Mouse (Mus musculus) ES-Bruce4 (cell line): ENCODE measurements around the gene Slc13a3. TPM values are rescaled to one million over a fixed set of nuclear protein-coding genes. Genes with fewer than 3 reads are reported as not detected.

Experiments
- H3K27ac ChIP-seq: 2 replicates; pipeline ENCODE4 v1.5.1; 2012; ENCODE audit warnings: low read length, inconsistent platforms; ENCODE audit not compliant: insufficient read depth
- H3K27me3 ChIP-seq: 2 replicates; pipeline ENCODE4 v1.6.1; 2012; ENCODE audit warnings: mild to moderate bottlenecking, low read length, inconsistent platforms; ENCODE audit not compliant: control insufficient read depth, poor library complexity, insufficient read depth, severe bottlenecking
- H3K36me3 ChIP-seq: 2 replicates; pipeline ENCODE4 v1.6.1; 2012; ENCODE audit warnings: inconsistent platforms, mild to moderate bottlenecking, low read length, moderate library complexity; ENCODE audit not compliant: control insufficient read depth, poor library complexity, insufficient read depth, severe bottlenecking
- H3K4me1 ChIP-seq: one replicate; pipeline ENCODE4 v1.8.1; 2011; ENCODE audit warnings: low read length; ENCODE audit not compliant: control insufficient read depth, insufficient read depth
- H3K4me3 ChIP-seq: 2 replicates; pipeline ENCODE4 v1.5.1; 2011; ENCODE audit warnings: low read depth, mild to moderate bottlenecking, low read length
- H3K9ac ChIP-seq: 2 replicates; pipeline ENCODE4 v1.6.1; 2012; ENCODE audit warnings: low read depth, mild to moderate bottlenecking, inconsistent platforms; ENCODE audit not compliant: poor library complexity, severe bottlenecking
- H3K9me3 ChIP-seq: replicated peaks from 2 replicates; pipeline ENCODE4 v1.6.1; 2012; ENCODE audit warnings: mild to moderate bottlenecking, low read length, inconsistent platforms; ENCODE audit not compliant: control insufficient read depth, poor library complexity, insufficient read depth, severe bottlenecking
- CTCF ChIP-seq: IDR thresholded peaks from one replicate; pipeline ENCODE4 v1.8.1; 2011; ENCODE audit warnings: low read depth, low read length
- EP300 ChIP-seq: IDR thresholded peaks from 2 replicates; pipeline ENCODE4 v1.6.1; 2011; ENCODE audit warnings: low read depth, low read length; ENCODE audit not compliant: insufficient read depth
- POLR2A ChIP-seq: IDR thresholded peaks from one replicate; pipeline ENCODE4 v1.8.1; 2011; ENCODE audit warnings: low read length; ENCODE audit not compliant: insufficient read depth
- polyA plus RNA-seq: library from polyadenylated mRNA; stranded (reverse); fragments of >200 nt; gene quantifications from 2 replicates; pipeline ENCODE4 v1.2.4, GENCODE M21; 2011; ENCODE audit warnings: low read depth; ENCODE audit not compliant: missing spikeins, insufficient read depth, insufficient read length

The Slc13a3 gene
- polyA plus RNA-seq, 1 experiment: not detected

GRCm38 (mm10) chr2:165392156-165392555 is 80.9 kb downstream of the Slc13a3 start:
- H3K27ac ChIP-seq: no peak overlapping the region
- H3K4me1 ChIP-seq: no peaks in the 10 kb centered on the region
- H3K36me3 ChIP-seq: no peaks in the 10 kb centered on the region
- no peaks in the 10 kb centered on the region for H3K27me3 ChIP-seq
- no peak overlapping the region for H3K9ac ChIP-seq
- H3K9me3 ChIP-seq: no peaks in the 10 kb centered on the region
- H3K4me3 ChIP-seq: no peak overlapping the region
- TF ChIP-seq EP300 (no peak), POLR2A (no peak), CTCF (no peak)

- Histone ChIP-seq H3K36me3 (no peaks in the 10 kb centered on the region), H3K4me3 (no peak overlapping the region), H3K9ac (no peak overlapping the region), H3K27ac (no peak overlapping the region), H3K4me1 (no peaks in the 10 kb centered on the region), H3K27me3 (no peaks in the 10 kb centered on the region), H3K9me3 (no peaks in the 10 kb centered on the region)
- TF ChIP-seq EP300 (no peak), CTCF (peak; percentile 80), POLR2A (no peak)
Measured at GRCm38 (mm10) chr2:165391561-165391960, 81.5 kb downstream of the Slc13a3 start.

- Histone ChIP-seq H3K27me3 (no peaks in the 10 kb centered on the region), H3K4me3 (no peak overlapping the region), H3K9ac (no peak overlapping the region), H3K4me1 (no peaks in the 10 kb centered on the region), H3K27ac (no peak overlapping the region), H3K9me3 (no peaks in the 10 kb centered on the region), H3K36me3 (no peaks in the 10 kb centered on the region)
- TF ChIP-seq POLR2A (no peak), EP300 (no peak), CTCF (no peak)
Measured at GRCm38 (mm10) chr2:165389299-165389952, 83.6 kb downstream of the Slc13a3 start.

GRCm38 (mm10) chr2:165387844-165388495 is 85.1 kb downstream of the Slc13a3 start, which contains the start of gene Zfp334:
Zfp334 (minus strand) TSS chr2:165388259.
- Histone ChIP-seq H3K4me3 (peak within 1 kb of the TSS; percentile 66), H3K27ac (no peak within 1 kb of the TSS), H3K9me3 (no peaks in the 10 kb centered on the region), H3K36me3 (no peaks in the 10 kb centered on the region), H3K4me1 (no peaks in the 10 kb centered on the region), H3K9ac (peak within 1 kb of the TSS; percentile 79), H3K27me3 (no peaks in the 10 kb centered on the region)
- TF ChIP-seq POLR2A (no peak), CTCF (no peak), EP300 (no peak)

GRCm38 (mm10) chr2:165387370-165387769 is 85.7 kb downstream of the Slc13a3 start:
- H3K36me3 ChIP-seq: no peaks in the 10 kb centered on the region
- TF ChIP-seq CTCF (no peak), EP300 (no peak), POLR2A (no peak)
- no peaks in the 10 kb centered on the region for H3K9me3 ChIP-seq
- no peaks in the 10 kb centered on the region for H3K4me1 ChIP-seq
- H3K4me3 ChIP-seq: peak overlapping the region; percentile 66
- peak overlapping the region; percentile 79 for H3K9ac ChIP-seq
- no peak overlapping the region for H3K27ac ChIP-seq
- H3K27me3 ChIP-seq: no peaks in the 10 kb centered on the region

- H3K9me3 ChIP-seq: no peaks in the 10 kb centered on the region
- no peaks in the 10 kb centered on the region for H3K36me3 ChIP-seq
- TF ChIP-seq EP300: no peak
- no peak for TF ChIP-seq POLR2A
- TF ChIP-seq CTCF: no peak
- no peak overlapping the region for H3K27ac ChIP-seq
- H3K4me3 ChIP-seq: peak overlapping the region; percentile 39
- no peak overlapping the region for H3K9ac ChIP-seq
- no peaks in the 10 kb centered on the region for H3K4me1 ChIP-seq
- no peaks in the 10 kb centered on the region for H3K27me3 ChIP-seq
Measured at GRCm38 (mm10) chr2:165380050-165380449, 93.0 kb downstream of the Slc13a3 start.
